Mouse (Mus musculus) thymus, adult 2 months (tissue): ENCODE measurements around the gene Prcd. TPM values are rescaled to one million over a fixed set of nuclear protein-coding genes. Genes with fewer than 3 reads are reported as not detected.
A peak's percentile ranks its signal among the peaks of the same experiment; 100 is the strongest.

Source experiments
- DNase-seq: peaks from one replicate; pipeline ENCODE4 v3.0.0; 2021
- H3K27ac ChIP-seq: fragments of 200-500 bp; 2 replicates; pipeline ENCODE4 v1.5.1; 2012; ENCODE audit warnings: low read length, control low read depth; ENCODE audit not compliant: control insufficient read depth, insufficient read depth
- H3K27me3 ChIP-seq: fragments of 200-500 bp; 2 replicates; pipeline ENCODE4 v1.6.1; 2012; ENCODE audit warnings: mild to moderate bottlenecking, low read length, moderate library complexity, mixed read lengths; ENCODE audit not compliant: control insufficient read depth, insufficient read depth
- H3K36me3 ChIP-seq: fragments of 200-500 bp; 2 replicates; pipeline ENCODE4 v1.6.1; 2012; ENCODE audit warnings: mild to moderate bottlenecking, low read length, moderate library complexity; ENCODE audit not compliant: control insufficient read depth, insufficient read depth
- H3K4me1 ChIP-seq: fragments of 200-500 bp; replicated peaks from 2 replicates; pipeline ENCODE4 v1.6.1; 2012; ENCODE audit warnings: low read length; ENCODE audit not compliant: control insufficient read depth, insufficient read depth
- H3K4me3 ChIP-seq: fragments of 200-500 bp; 2 replicates; pipeline ENCODE4 v1.5.1; 2012; ENCODE audit warnings: mild to moderate bottlenecking, low read length, control low read depth, moderate library complexity; ENCODE audit not compliant: control insufficient read depth, insufficient read depth
- CTCF ChIP-seq: fragments of 200-500 bp; IDR thresholded peaks from 2 replicates; pipeline ENCODE4 v1.5.1; 2012; ENCODE audit warnings: mild to moderate bottlenecking, control low read depth, low read length, moderate library complexity, borderline replicate concordance; ENCODE audit not compliant: control insufficient read depth, poor library complexity, insufficient read depth; ENCODE audit errors: extremely low read depth
- POLR2A ChIP-seq: fragments of 200-500 bp; IDR thresholded peaks from 2 replicates; pipeline ENCODE4 v1.6.1; 2012; ENCODE audit warnings: mild to moderate bottlenecking, low read length, control low read depth, moderate library complexity; ENCODE audit not compliant: control insufficient read depth, poor library complexity, insufficient read depth; ENCODE audit errors: extremely low read depth
- WGBS: fragments of 180-500 bp; shearing (Covaris S2); methylation state at CpG from one replicate; pipeline ENCODE4 v1.1.7; 2018; 5-methylcytosine and 5-hydroxymethylcytosine counted together
- polyA plus RNA-seq: library from polyadenylated mRNA; depleted of rRNA; stranded (reverse); fragments of >200 nt; gene quantifications from 2 replicates; pipeline ENCODE4 v1.2.3, GENCODE M21; 2012

Prcd gene
- polyA plus RNA-seq, 1 experiment = 0.97 TPM

DNA sequence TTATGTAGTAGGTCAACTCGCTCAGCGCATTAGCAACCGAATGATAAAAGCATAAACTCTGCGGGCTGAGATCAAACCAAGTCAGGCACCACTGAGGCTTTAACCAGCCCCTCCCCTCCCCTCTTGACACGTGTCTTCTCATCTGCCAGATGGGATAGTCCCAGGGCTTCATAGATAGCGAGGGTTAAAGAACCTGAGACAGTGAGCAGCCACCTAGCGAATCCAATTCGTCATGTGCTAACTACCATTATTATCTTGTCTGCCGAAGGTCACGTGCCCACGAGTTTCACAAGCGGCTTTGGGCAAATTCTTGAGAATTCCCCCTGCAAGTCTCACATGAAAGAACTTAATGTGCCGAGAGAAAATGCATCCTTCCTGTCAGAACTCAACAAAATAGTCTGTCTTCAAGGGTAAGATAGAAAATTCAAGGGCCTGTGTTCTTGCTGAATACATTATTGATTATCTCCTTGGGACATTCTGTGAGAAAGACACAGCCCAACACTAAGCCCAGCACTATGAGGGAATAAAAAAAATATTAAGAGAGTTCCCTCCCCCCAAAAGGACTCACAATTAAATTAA lies 16.5 kb downstream of the Prcd start:
- Histone ChIP-seq H3K27me3 (no peaks in the 10 kb centered on the region), H3K36me3 (peaks cover 16% of the 10 kb centered on the region), H3K4me3 (no peak overlapping the region), H3K4me1 (peaks cover 28% of the 10 kb centered on the region), H3K27ac (no peak overlapping the region)
- WGBS = 67% methylated on average over 13 of the region's 13 CpGs
- no peak for TF ChIP-seq POLR2A
- TF ChIP-seq CTCF = no peak
- DNase-seq = no peak

DNA sequence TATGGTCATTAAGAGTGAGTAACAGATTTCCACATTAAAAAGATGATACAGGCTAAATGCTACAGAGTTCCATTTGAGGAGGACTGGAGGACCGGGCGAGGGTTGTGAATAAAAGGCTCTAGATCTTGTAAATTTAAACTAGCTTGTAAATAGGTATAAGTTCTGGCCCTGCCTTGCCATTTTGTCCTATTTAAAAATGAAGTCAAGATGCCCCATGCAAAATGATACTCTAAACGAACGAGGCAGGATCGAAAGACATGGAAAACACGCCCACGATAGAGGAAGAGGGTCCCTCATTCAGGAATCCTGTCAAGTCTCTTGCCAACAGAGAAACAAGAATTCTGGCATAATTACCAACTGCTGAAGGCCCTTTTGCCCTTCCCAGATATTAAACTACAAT lies 17.1 kb downstream of the Prcd start:
- WGBS = 91% methylated on average over 7 of the region's 7 CpGs
- DNase-seq = no peak
- H3K4me1 ChIP-seq = peaks cover 28% of the 10 kb centered on the region
- H3K36me3 ChIP-seq = peaks cover 20% of the 10 kb centered on the region
- H3K27me3 ChIP-seq = no peaks in the 10 kb centered on the region
- H3K4me3 ChIP-seq = no peak overlapping the region
- no peak for TF ChIP-seq POLR2A
- TF ChIP-seq CTCF = no peak
- no peak overlapping the region for H3K27ac ChIP-seq

DNA sequence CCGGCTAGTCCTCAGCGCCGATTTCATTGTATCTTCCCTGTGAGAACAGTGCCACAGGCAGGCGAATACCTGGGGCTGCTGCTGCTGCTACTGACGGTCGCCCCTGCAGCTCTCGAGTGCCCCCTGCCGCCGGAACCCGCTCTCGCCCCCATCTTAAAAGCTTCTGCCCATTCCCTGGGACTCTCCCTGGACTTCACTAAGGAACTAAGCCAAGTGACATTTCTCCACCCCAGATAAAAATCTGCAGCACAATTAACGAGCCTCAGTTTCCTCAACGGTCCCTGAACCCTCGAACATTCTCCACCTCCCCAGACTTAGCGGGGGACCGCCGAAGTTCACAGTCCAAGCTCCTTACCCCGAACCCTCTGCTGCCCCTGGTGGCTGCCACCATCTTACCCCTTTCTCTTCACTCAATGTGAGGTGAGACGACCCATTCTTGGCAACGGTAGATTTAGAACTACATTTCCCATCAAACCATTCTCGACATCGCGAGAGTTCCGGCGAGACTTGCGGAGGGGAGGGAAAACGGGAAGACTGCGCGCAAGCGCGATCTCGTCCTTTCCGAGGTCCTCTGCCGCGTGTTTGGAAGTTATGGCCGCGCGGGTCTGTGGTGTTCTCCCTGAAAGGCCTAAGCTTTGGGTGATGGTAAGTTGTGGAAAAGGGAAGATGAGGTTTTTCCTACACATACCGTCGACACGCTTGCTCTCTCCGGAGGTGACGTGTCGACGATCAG lies 17.9 kb downstream of the Prcd start:
- peak; percentile 99 for DNase-seq
- H3K4me1 ChIP-seq = peaks cover 28% of the 10 kb centered on the region

GRCm38 (mm10) chr11:116671845-116672434 lies 18.6 kb downstream of the Prcd start:
- WGBS = under 1% methylated on average over 24 of the region's 24 CpGs
- no peak for TF ChIP-seq POLR2A
- TF ChIP-seq CTCF = no peak
- no peak for DNase-seq
- Histone ChIP-seq H3K27me3 (no peaks in the 10 kb centered on the region), H3K27ac (no peak overlapping the region), H3K36me3 (peaks cover 33% of the 10 kb centered on the region), H3K4me3 (peak overlapping the region; percentile 65), H3K4me1 (peaks cover 28% of the 10 kb centered on the region)

More for the DNA sequence above, 17.9 kb downstream of the Prcd start:
- H3K36me3 ChIP-seq = peaks cover 27% of the 10 kb centered on the region
- no peak overlapping the region for H3K27ac ChIP-seq
- under 1% methylated on average over 45 of the region's 45 CpGs for WGBS
- peak overlapping the region; percentile 65 for H3K4me3 ChIP-seq
- H3K27me3 ChIP-seq = no peaks in the 10 kb centered on the region
- 0 out of 2 replicates have a peak, but pooled peaks have one; percentile 22 for TF ChIP-seq POLR2A
- peak; percentile 87 for TF ChIP-seq CTCF

GRCm38 (mm10) chr11:116672595-116672994 lies 19.3 kb downstream of the Prcd start:
- no peak for DNase-seq
- Histone ChIP-seq H3K4me1 (peaks cover 28% of the 10 kb centered on the region), H3K27ac (no peak overlapping the region), H3K27me3 (no peaks in the 10 kb centered on the region), H3K36me3 (peaks cover 36% of the 10 kb centered on the region), H3K4me3 (peak overlapping the region; percentile 65; the same call in 1 of the 2 replicates)
- TF ChIP-seq CTCF (no peak), POLR2A (no peak)
- WGBS = 30% methylated on average over 7 of the region's 7 CpGs

DNA sequence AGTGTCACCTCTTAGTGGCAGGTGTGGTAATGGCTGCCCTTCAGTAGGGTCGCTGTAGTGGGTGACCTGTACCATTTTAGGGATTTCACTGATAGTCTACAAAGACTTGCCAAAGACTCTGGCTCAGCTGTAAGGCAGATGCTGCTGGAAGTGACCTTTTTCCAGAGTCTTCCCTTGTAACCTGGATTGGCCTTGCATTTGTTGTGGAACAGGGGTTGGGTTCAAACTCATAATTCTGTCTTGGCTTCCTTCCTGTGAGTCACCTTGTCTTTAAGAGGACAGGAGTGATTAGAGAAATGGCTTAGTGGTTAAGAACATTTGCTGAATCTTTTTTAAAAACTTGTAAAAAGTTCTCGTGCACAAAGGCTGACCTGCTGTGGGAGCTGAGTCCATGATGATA lies 20.1 kb downstream of the Prcd start:
- DNase-seq = no peak
- Histone ChIP-seq H3K36me3 (peaks cover 36% of the 10 kb centered on the region), H3K27me3 (no peaks in the 10 kb centered on the region), H3K4me3 (no peak overlapping the region), H3K27ac (no peak overlapping the region), H3K4me1 (peaks cover 22% of the 10 kb centered on the region)
- 93% methylated on average over 2 of the region's 2 CpGs for WGBS
- TF ChIP-seq CTCF = no peak
